Mouse (Mus musculus): ENCODE measurements around the gene Slc35b2. TPM values are rescaled to one million over a fixed set of nuclear protein-coding genes. Genes with fewer than 3 reads are reported as not detected.

The Slc35b2 gene
- total and polyA plus RNA-seq, 2 experiments from 2014 or later, result 90.3 to 139 TPM

DNA sequence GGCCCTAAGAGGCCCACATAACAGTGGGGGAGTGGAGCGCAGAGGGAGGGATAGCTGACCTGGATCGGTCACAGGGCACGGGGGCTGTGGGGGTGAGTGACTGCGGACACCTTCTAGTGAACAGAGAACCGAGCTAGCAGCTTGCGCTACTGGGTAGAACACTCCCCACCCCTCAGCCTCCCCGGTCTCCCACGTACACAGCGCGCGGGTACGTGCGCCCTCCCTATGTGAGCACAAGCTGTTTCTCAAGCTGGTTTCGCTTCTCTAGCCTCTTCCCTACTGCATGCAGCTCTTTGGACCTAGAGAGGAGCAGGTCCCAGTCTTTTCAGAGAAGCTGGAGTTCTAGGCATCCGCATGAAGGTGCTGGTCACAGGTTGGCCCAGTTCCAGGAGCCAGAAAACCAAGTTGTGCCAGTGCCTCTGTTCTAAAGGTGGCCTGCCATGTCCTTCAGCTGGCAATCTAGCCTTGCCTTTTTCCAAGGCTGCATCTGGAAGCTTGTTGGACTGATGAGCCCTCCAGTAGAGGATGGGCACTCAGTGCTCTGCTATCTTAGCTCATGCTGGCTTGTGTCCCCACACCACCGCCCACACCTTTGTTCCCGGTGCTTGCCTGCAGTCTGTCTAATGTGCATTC lies 10.6 kb downstream of the Slc35b2 start:
- H3K4me3 ChIP-seq (ENCODE audit: low read length), result peak overlapping the region; percentile 100
- ATAC-seq, result peak; percentile 68
- DNase-seq (ENCODE audit: low spot score), result peak; percentile 78
- H3K36me3 ChIP-seq (ENCODE audit: insufficient read depth, low read length), result peaks cover 23% of the 10 kb centered on the region
- no peak for TF ChIP-seq CTCF (IDR thresholded peaks at IDR 0.05; ENCODE audit: low read depth)
- H3K27ac ChIP-seq, result peak overlapping the region; percentile 96
- under 1% methylated on average over 17 of the region's 17 CpGs for WGBS
- H3K9ac ChIP-seq (replicated peaks; ENCODE audit: low read length), result peak overlapping the region; percentile 100
- H3K4me1 ChIP-seq (ENCODE audit: insufficient read depth, low read length), result peaks cover 3% of the 10 kb centered on the region; the same call in 1 of the 2 replicates
- no peaks in the 10 kb centered on the region for H3K9me3 ChIP-seq (ENCODE audit: low read length)
- peak overlapping the region; percentile 79 for H3K4me2 ChIP-seq (ENCODE audit: low read depth, low read length)
- H3K27me3 ChIP-seq (ENCODE audit: insufficient read depth, low read length), result no peaks in the 10 kb centered on the region

DNA sequence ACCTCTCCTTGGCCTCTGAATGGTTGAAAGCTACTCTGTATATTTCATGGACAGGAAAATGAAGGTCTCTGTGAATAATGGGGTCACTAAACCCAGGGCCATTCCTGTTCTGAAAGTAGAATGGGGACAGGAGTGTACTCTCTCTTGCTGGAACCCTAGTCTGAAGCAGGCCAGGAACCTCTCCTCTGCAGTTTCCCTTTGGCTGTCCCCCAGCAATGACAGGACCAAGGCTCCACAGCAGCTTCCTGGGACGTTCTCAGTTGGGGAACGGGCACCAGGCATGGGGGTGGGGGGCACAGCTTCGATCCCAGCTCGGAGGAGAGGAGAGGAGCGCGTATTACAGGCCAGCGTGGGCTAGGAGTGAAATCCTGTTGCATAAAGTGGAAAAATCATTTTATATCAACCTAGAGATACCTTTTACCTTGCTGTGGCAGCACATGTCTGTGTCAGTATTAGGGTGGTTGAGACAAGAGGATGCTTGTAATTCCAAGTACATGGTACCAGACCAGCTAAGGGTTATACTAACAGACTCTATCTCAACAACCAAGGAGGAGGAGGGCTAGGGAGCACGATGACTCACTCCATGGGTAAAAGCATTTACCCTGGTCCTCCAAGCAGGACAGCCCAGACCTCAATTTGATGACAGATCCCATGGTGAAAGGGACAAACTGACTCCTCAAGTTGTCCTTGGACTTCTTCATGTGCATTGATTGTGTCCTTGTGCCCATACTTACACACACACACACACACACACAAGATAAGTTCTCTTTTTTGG lies 11.6 kb downstream of the Slc35b2 start:
- DNase-seq (ENCODE audit: low spot score) (no peak), ATAC-seq (no peak)
- TF ChIP-seq CTCF (IDR thresholded peaks at IDR 0.05; ENCODE audit: low read depth), result no peak
- Histone ChIP-seq H3K36me3 (ENCODE audit: insufficient read depth, low read length) (peaks cover 12% of the 10 kb centered on the region), H3K27me3 (ENCODE audit: insufficient read depth, low read length) (no peaks in the 10 kb centered on the region), H3K4me2 (ENCODE audit: low read depth, low read length) (peak overlapping the region; percentile 79; the same call in 1 of the 2 replicates), H3K4me3 (ENCODE audit: low read length) (no peak overlapping the region), H3K9ac (replicated peaks; ENCODE audit: low read length) (peak overlapping the region; percentile 100; the same call in 1 of the 2 replicates), H3K9me3 (ENCODE audit: low read length) (no peaks in the 10 kb centered on the region), H3K4me1 (ENCODE audit: insufficient read depth, low read length) (peaks cover 3% of the 10 kb centered on the region; the same call in 1 of the 2 replicates), H3K27ac (peak overlapping the region; percentile 96)
- 85% methylated on average over 8 of the region's 8 CpGs for WGBS

DNA sequence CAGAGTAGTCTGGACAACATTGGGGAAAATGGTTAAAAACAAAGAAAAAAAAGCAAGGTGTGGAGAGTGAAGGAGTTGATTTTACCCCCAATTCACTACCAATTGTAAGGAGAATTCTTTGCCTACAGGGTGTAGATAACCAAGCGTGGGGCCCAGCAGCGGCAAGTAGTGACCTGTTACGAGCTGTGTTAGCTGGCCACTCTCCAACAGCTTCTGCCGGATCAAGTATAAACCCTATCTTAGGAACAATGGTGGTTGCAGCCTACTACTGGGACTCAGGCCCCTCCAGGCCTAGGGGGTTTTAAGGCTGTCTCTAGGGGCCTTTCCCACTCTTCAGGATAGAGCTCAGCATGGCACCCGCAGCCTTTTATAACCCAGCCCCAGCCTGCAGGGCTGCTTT lies 14.6 kb downstream of the Slc35b2 start:
- Histone ChIP-seq H3K36me3 (ENCODE audit: insufficient read depth, low read length) (no peaks in the 10 kb centered on the region), H3K9ac (replicated peaks; ENCODE audit: low read length) (no peak overlapping the region), H3K4me1 (ENCODE audit: insufficient read depth, low read length) (peaks cover 3% of the 10 kb centered on the region; the same call in 1 of the 2 replicates), H3K4me2 (ENCODE audit: low read depth, low read length) (no peak overlapping the region), H3K27me3 (ENCODE audit: insufficient read depth, low read length) (no peaks in the 10 kb centered on the region), H3K9me3 (ENCODE audit: low read length) (no peaks in the 10 kb centered on the region), H3K27ac (no peak overlapping the region), H3K4me3 (ENCODE audit: low read length) (no peak overlapping the region)
- 62% methylated on average over 5 of the region's 5 CpGs for WGBS
- ATAC-seq (no peak), DNase-seq (ENCODE audit: low spot score) (no peak)
- TF ChIP-seq CTCF (IDR thresholded peaks at IDR 0.05; ENCODE audit: low read depth), result no peak

DNA sequence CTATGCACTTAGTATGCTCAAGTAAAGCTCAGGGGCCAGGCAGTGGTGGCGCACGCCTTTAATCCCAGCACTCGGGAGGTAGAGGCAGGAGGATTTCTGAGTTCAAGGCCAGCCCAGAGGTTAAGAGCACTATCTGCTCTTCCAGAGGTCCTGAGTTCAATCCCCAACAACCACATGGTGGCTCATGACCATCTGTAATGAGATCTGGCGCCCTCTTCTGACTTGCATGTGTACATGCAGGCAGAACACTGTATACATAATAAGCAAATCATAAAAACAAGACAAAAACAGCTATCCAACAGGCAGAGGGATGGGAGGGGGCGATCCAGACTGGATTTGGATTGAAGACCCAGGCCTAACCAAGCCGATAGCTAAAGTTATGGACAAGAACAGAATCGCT lies 15.2 kb downstream of the Slc35b2 start:
- no peak overlapping the region for H3K27ac ChIP-seq
- DNase-seq (ENCODE audit: low spot score) (peak; percentile 42), ATAC-seq (no peak)
- no peaks in the 10 kb centered on the region for H3K36me3 ChIP-seq (ENCODE audit: insufficient read depth, low read length)
- H3K4me2 ChIP-seq (ENCODE audit: low read depth, low read length), result no peak overlapping the region
- TF ChIP-seq CTCF (IDR thresholded peaks at IDR 0.05; ENCODE audit: low read depth), result peak; percentile 64
- WGBS, result 78% methylated on average over 7 of the region's 7 CpGs
- H3K9ac ChIP-seq (replicated peaks; ENCODE audit: low read length), result no peak overlapping the region
- H3K9me3 ChIP-seq (ENCODE audit: low read length), result no peaks in the 10 kb centered on the region
- H3K4me1 ChIP-seq (ENCODE audit: insufficient read depth, low read length), result peaks cover 3% of the 10 kb centered on the region; the same call in 1 of the 2 replicates
- no peak overlapping the region for H3K4me3 ChIP-seq (ENCODE audit: low read length)
- H3K27me3 ChIP-seq (ENCODE audit: insufficient read depth, low read length), result no peaks in the 10 kb centered on the region

- Histone ChIP-seq H3K9ac (replicated peaks; ENCODE audit: low read length) (no peak overlapping the region), H3K27ac (no peak overlapping the region), H3K36me3 (ENCODE audit: insufficient read depth, low read length) (no peaks in the 10 kb centered on the region), H3K9me3 (ENCODE audit: low read length) (no peaks in the 10 kb centered on the region), H3K27me3 (ENCODE audit: insufficient read depth, low read length) (no peaks in the 10 kb centered on the region), H3K4me1 (ENCODE audit: insufficient read depth, low read length) (peaks cover 3% of the 10 kb centered on the region; the same call in 1 of the 2 replicates), H3K4me3 (ENCODE audit: low read length) (no peak overlapping the region), H3K4me2 (ENCODE audit: low read depth, low read length) (no peak overlapping the region)
- ATAC-seq (no peak), DNase-seq (ENCODE audit: low spot score) (no peak)
- no peak for TF ChIP-seq CTCF (IDR thresholded peaks at IDR 0.05; ENCODE audit: low read depth)
- WGBS, result 78% methylated on average over 4 of the region's 4 CpGs
Observed at GRCm38 (mm10) chr17:45579554-45579953, 15.9 kb downstream of the Slc35b2 start.

GRCm38 (mm10) chr17:45580958-45581477 lies 17.3 kb downstream of the Slc35b2 start:
- Histone ChIP-seq H3K36me3 (ENCODE audit: insufficient read depth, low read length) (no peaks in the 10 kb centered on the region), H3K9me3 (ENCODE audit: low read length) (no peaks in the 10 kb centered on the region), H3K9ac (replicated peaks; ENCODE audit: low read length) (no peak overlapping the region), H3K27ac (peak overlapping the region; percentile 41; the same call in 1 of the 2 replicates), H3K4me2 (ENCODE audit: low read depth, low read length) (no peak overlapping the region), H3K4me1 (ENCODE audit: insufficient read depth, low read length) (no peaks in the 10 kb centered on the region; the same call in 1 of the 2 replicates), H3K4me3 (ENCODE audit: low read length) (no peak overlapping the region), H3K27me3 (ENCODE audit: insufficient read depth, low read length) (no peaks in the 10 kb centered on the region)
- no peak for TF ChIP-seq CTCF (IDR thresholded peaks at IDR 0.05; ENCODE audit: low read depth)
- DNase-seq (ENCODE audit: low spot score), result peak; percentile 25
- no peak for ATAC-seq
- WGBS, result 31% methylated on average over 12 of the region's 12 CpGs
